Mouse (Mus musculus) heart, embryonic 11.5 days (tissue): ENCODE data around the gene Fbxl15. TPM values are rescaled to one million over a fixed set of nuclear protein-coding genes. Genes with fewer than 3 reads are reported as not detected.

Experiments used
- ATAC-seq: fragments of 200-750 bp; cut with Nextera tagmentation; replicated peaks from 2 replicates; pipeline ENCODE4 v1.8.0; 2017; ENCODE audit warnings: moderate library complexity; ENCODE audit not compliant: insufficient number of reproducible peaks, low FRiP score, low TSS enrichment
- H3K27ac ChIP-seq: fragments of 300-500 bp; sonication (generic); 2 replicates; pipeline ENCODE4 v1.5.1; 2014; ENCODE audit warnings: mild to moderate bottlenecking, low read depth, low read length
- H3K27me3 ChIP-seq: fragments of 300-500 bp; sonication (generic); 2 replicates; pipeline ENCODE4 v1.6.1; 2014; ENCODE audit warnings: mild to moderate bottlenecking, low read length, mixed read lengths; ENCODE audit not compliant: control insufficient read depth, insufficient read depth
- H3K36me3 ChIP-seq: fragments of 300-500 bp; sonication (generic); 2 replicates; pipeline ENCODE4 v1.6.1; 2014; ENCODE audit warnings: mild to moderate bottlenecking, low read length, moderate library complexity, mixed read lengths; ENCODE audit not compliant: control insufficient read depth, insufficient read depth
- H3K4me1 ChIP-seq: fragments of 300-500 bp; sonication (generic); 2 replicates; pipeline ENCODE4 v1.6.1; 2014; ENCODE audit warnings: low read length; ENCODE audit not compliant: control insufficient read depth, insufficient read depth
- H3K4me2 ChIP-seq: fragments of 300-500 bp; sonication (generic); 2 replicates; pipeline ENCODE4 v1.6.1; 2014; ENCODE audit warnings: mild to moderate bottlenecking, moderate library complexity
- H3K4me3 ChIP-seq: fragments of 300-500 bp; sonication (generic); 2 replicates; pipeline ENCODE4 v1.5.1; 2014; ENCODE audit warnings: low read depth, low read length
- H3K9ac ChIP-seq: fragments of 300-500 bp; sonication (generic); 2 replicates; pipeline ENCODE4 v1.6.1; 2014; ENCODE audit warnings: mild to moderate bottlenecking, low read depth, low read length, moderate library complexity
- H3K9me3 ChIP-seq: fragments of 300-500 bp; sonication (generic); replicated peaks from 2 replicates; pipeline ENCODE4 v1.6.1; 2016; ENCODE audit warnings: low read length; ENCODE audit not compliant: control insufficient read depth
- WGBS: fragments of 180-500 bp; shearing (Covaris S2); extraction: QIAGEN DNeasy Blood & Tissue Kit; methylation state at CpG from one replicate; pipeline ENCODE4 v1.1.7; 2014; ENCODE audit not compliant: insufficient replicate concordance; 5-methylcytosine and 5-hydroxymethylcytosine counted together
- polyA plus RNA-seq: library from polyadenylated mRNA; unstranded; fragments of >200 nt; fragmentation: Nextera tagmentation; extraction: Ambion mirVana; gene quantifications from 2 replicates; pipeline ENCODE4 v1.2.1, GENCODE M21; 2014

Gene Fbxl15
- polyA plus RNA-seq, 1 experiment from 2014 or later = 9.7 TPM

GRCm38 (mm10) chr19:46357344-46358280, 29.6 kb downstream of the Fbxl15 start:
- 19% methylated on average over 25 of the region's 25 CpGs for WGBS

GRCm38 (mm10) chr19:46358381-46358780, 30.4 kb downstream of the Fbxl15 start:
- WGBS = 59% methylated on average over 4 of the region's 4 CpGs
- H3K27ac ChIP-seq = no peak overlapping the region
- H3K4me1 ChIP-seq = peaks cover 5% of the 10 kb centered on the region
- no peak overlapping the region for H3K4me3 ChIP-seq
- H3K4me2 ChIP-seq = no peak overlapping the region
- no peaks in the 10 kb centered on the region for H3K36me3 ChIP-seq
- no peaks in the 10 kb centered on the region for H3K9me3 ChIP-seq
- no peak overlapping the region for H3K9ac ChIP-seq
- peaks cover 20% of the 10 kb centered on the region for H3K27me3 ChIP-seq
- ATAC-seq = no peak

More at GRCm38 (mm10) chr19:46357344-46358280, 29.6 kb downstream of the Fbxl15 start:
- H3K4me2 ChIP-seq = peak overlapping the region; percentile 86
- H3K9ac ChIP-seq = peak overlapping the region; percentile 66
- H3K4me3 ChIP-seq = peak overlapping the region; percentile 51
- no peaks in the 10 kb centered on the region for H3K36me3 ChIP-seq
- peaks cover 5% of the 10 kb centered on the region for H3K4me1 ChIP-seq
- no peaks in the 10 kb centered on the region for H3K9me3 ChIP-seq
- no peak overlapping the region for H3K27ac ChIP-seq
- no peak for ATAC-seq
- H3K27me3 ChIP-seq = peaks cover 20% of the 10 kb centered on the region

- Histone ChIP-seq H3K4me2 (no peak overlapping the region), H3K9me3 (no peaks in the 10 kb centered on the region), H3K4me1 (peaks cover 3% of the 10 kb centered on the region), H3K4me3 (no peak overlapping the region), H3K27me3 (peaks cover 15% of the 10 kb centered on the region), H3K27ac (no peak overlapping the region), H3K36me3 (no peaks in the 10 kb centered on the region), H3K9ac (no peak overlapping the region)
- ATAC-seq = no peak
- WGBS = 79% methylated on average over 8 of the region's 8 CpGs
Measured at GRCm38 (mm10) chr19:46362104-46362503, 34.1 kb downstream of the Fbxl15 start.

DNA sequence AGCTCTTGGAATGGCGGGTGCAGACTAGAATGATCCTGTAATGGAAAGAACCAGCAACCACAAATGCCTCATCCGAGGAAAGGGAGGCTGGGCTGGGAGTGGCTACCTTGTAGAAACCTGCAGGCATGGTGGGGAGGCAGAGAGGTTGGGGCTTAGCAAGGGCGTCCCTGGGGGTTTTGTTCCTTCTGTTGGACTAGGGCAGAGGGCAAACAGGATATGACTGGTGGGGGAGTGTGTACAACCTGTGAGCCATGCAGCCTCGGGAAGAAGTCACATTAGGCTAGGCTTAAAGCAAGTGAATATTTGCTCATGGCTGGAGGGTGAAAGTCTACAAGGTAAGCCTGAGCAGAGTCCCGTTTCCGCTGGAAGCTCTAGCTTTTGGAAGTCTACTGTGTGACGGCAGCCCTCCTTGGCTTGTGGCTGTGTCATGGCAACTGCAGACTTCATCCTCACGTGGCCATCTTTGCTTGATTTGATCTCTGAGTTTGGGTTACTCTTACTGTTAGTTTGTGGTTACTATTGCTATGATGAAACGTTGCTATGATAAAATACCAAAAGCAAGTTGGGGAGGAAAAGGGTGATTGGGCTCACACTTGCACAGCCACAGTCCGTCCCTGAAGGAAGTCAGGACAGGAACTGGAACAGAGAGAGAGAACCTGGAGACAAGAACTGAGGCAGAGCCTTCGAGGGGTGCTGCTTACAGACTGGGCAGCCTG, 35.5 kb downstream of the Fbxl15 start:
- H3K36me3 ChIP-seq = no peaks in the 10 kb centered on the region
- H3K4me2 ChIP-seq = no peak overlapping the region
- no peaks in the 10 kb centered on the region for H3K4me1 ChIP-seq
- no peak overlapping the region for H3K9ac ChIP-seq
- 74% methylated on average over 11 of the region's 11 CpGs for WGBS
- no peaks in the 10 kb centered on the region for H3K9me3 ChIP-seq
- H3K4me3 ChIP-seq = no peak overlapping the region
- H3K27ac ChIP-seq = no peak overlapping the region
- no peak for ATAC-seq
- H3K27me3 ChIP-seq = peaks cover 2% of the 10 kb centered on the region; the same call in 1 of the 2 replicates

GRCm38 (mm10) chr19:46367798-46368590, 40.0 kb downstream of the Fbxl15 start:
- Histone ChIP-seq H3K9me3 (no peaks in the 10 kb centered on the region), H3K27me3 (no peaks in the 10 kb centered on the region), H3K9ac (no peak overlapping the region), H3K4me2 (no peak overlapping the region), H3K4me1 (no peaks in the 10 kb centered on the region), H3K27ac (no peak overlapping the region), H3K4me3 (no peak overlapping the region), H3K36me3 (no peaks in the 10 kb centered on the region)
- WGBS = 78% methylated on average over 23 of the region's 23 CpGs
- no peak for ATAC-seq

DNA sequence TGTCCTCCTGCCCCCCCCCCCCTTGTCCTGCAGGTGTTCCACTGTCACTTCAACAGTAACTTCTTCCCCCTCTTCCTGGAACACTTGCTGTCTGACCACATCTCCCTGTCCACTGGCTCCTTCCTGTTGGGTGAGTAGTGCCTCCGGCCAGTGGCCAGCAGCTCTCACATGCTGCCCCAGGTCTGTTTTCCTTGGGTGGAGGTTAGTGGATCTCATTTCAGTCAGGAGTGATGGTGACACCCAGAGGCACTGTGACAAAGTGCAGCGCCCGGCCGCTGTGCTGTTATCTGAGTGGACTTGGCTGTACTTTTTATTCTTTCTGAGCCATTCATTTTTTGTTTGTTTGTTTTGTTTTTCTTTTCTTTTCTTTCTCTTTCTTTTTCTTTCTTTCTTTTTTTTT, 41.2 kb downstream of the Fbxl15 start:
- H3K36me3 ChIP-seq = no peaks in the 10 kb centered on the region
- no peak overlapping the region for H3K27ac ChIP-seq
- ATAC-seq = no peak
- 13% methylated on average over 4 of the region's 4 CpGs for WGBS
- H3K27me3 ChIP-seq = no peaks in the 10 kb centered on the region
- H3K4me2 ChIP-seq = no peak overlapping the region
- no peaks in the 10 kb centered on the region for H3K9me3 ChIP-seq
- no peak overlapping the region for H3K4me3 ChIP-seq
- no peak overlapping the region for H3K9ac ChIP-seq
- no peaks in the 10 kb centered on the region for H3K4me1 ChIP-seq

GRCm38 (mm10) chr19:46374477-46375088, 46.6 kb downstream of the Fbxl15 start:
- WGBS = 54% methylated on average over 21 of the region's 21 CpGs
- Histone ChIP-seq H3K4me1 (peaks cover 3% of the 10 kb centered on the region; the same call in 1 of the 2 replicates), H3K9ac (no peak overlapping the region), H3K4me3 (no peak overlapping the region), H3K27me3 (no peaks in the 10 kb centered on the region), H3K4me2 (no peak overlapping the region), H3K36me3 (peaks cover 17% of the 10 kb centered on the region), H3K9me3 (no peaks in the 10 kb centered on the region), H3K27ac (no peak overlapping the region)
- no peak for ATAC-seq

DNA sequence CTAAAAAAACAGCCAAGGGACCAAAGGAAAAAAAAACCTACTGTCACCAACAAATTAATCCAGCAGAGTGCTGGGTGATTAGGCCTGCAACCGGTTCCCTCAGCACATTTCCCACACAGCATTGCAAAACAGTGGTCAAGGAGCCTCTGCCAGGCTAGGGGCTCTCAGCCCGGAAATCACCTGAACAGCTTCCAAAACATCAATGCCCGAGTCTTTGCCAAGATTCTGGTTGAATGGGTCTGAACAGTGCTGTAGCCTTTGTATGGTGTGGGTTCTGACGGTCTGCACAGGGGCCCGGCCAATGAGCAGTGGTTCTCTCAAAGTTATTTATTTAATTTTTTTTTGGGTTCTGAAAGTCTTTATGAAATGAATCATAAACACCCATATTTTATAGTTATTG, 47.5 kb downstream of the Fbxl15 start:
- no peaks in the 10 kb centered on the region for H3K27me3 ChIP-seq
- H3K4me3 ChIP-seq = no peak overlapping the region
- ATAC-seq = no peak
- H3K4me2 ChIP-seq = no peak overlapping the region
- no peaks in the 10 kb centered on the region for H3K9me3 ChIP-seq
- WGBS = 77% methylated on average over 5 of the region's 5 CpGs
- no peak overlapping the region for H3K9ac ChIP-seq
- peaks cover 22% of the 10 kb centered on the region for H3K36me3 ChIP-seq
- H3K27ac ChIP-seq = no peak overlapping the region
- peaks cover 3% of the 10 kb centered on the region; the same call in 1 of the 2 replicates for H3K4me1 ChIP-seq
